Mouse (Mus musculus): ENCODE measurements around the gene Gja4. TPM values are rescaled to one million over a fixed set of nuclear protein-coding genes. Genes with fewer than 3 reads are reported as not detected.

Gene Gja4
- total RNA-seq, 2 experiments from 2014 or later: 7.7 to 8.6 TPM

- peak; percentile 73 to 80 for DNase-seq (ENCODE audit: low spot score in 2 of 2)
These were observed 10.9 kb upstream of the Gja4 start for GRCm38 (mm10) chr4:127324759-127325158.

DNA sequence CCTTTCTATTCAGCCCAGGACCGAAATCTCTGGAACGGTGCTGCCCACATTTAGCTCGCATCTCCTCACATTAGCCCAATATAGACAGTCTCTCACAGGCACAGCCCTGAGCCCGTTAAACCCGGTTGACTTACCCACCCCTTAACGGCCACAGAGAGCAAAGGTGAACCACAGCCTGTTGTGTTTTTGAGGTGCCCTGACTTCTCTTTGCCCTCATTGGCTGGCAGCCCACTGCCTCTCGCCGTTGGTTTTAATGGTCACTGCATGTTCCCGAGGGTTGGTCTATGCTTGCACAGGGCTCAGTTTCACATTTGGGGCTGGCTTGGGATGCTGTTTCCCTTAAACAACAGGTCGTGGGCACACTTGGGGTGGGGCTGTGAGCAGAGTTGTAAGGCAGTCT, 10.5 kb upstream of the Gja4 start:
- DNase-seq (ENCODE audit: low spot score in 2 of 2): no peak

- DNase-seq (ENCODE audit: low spot score in 2 of 2): no peak
These were observed 9.8 kb upstream of the Gja4 start for GRCm38 (mm10) chr4:127323651-127324050.

DNA sequence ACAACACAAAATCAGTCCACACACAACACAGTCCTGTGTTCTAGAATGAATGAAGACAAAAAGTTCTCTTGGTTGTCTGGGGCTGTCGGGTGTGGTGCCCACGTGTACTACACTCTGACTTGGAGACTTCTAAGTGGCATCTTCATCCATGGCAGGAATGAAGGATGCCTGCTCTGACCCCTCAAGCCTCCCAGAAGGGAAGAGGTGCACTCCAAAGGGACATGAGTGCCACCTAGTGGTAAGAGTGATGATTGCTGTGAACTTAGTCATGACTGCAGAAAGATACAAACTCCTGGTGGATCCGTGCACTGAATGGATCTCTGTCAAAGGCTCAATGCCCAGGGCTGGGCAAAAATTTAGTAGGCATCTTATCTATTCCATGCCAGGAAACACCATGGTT, 5.8 kb upstream of the Gja4 start:
- DNase-seq (ENCODE audit: low spot score in 2 of 2): peak; percentile 47 to 84

GRCm38 (mm10) chr4:127317143-127317542, 3.3 kb upstream of the Gja4 start:
- no peak for DNase-seq (ENCODE audit: low spot score in 2 of 2)

DNA sequence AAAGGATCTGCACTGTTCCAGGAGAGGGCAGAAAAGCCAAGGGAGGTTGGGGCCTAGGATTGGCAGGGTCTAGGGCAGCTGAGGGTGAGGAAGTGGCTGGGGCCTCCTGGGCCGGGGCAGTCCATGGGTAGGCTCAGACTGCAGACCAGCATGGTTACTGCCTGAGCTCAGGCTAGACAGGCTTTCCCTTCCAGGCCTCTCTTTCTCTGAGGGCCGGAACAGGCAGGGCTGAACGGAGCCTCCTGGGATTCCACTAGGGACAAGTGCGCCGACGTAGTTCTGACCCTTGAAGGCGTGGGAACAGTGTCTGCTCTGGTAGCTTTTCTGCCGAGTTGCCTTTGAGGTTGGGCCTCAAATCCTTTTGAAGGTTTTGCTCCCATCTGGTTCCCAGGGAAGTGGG, 1.9 kb upstream of the Gja4 start:
- DNase-seq (ENCODE audit: low spot score in 2 of 2): no peak

GRCm38 (mm10) chr4:127314585-127314984, 746 bp upstream of the Gja4 start:
- no peak for DNase-seq (ENCODE audit: low spot score in 2 of 2)

GRCm38 (mm10) chr4:127312349-127312748, 1.5 kb downstream of the Gja4 start:
- no peak for DNase-seq (ENCODE audit: low spot score in 2 of 2)

GRCm38 (mm10) chr4:127311561-127311960, 2.3 kb downstream of the Gja4 start:
- no peak for DNase-seq (ENCODE audit: low spot score in 2 of 2)

DNA sequence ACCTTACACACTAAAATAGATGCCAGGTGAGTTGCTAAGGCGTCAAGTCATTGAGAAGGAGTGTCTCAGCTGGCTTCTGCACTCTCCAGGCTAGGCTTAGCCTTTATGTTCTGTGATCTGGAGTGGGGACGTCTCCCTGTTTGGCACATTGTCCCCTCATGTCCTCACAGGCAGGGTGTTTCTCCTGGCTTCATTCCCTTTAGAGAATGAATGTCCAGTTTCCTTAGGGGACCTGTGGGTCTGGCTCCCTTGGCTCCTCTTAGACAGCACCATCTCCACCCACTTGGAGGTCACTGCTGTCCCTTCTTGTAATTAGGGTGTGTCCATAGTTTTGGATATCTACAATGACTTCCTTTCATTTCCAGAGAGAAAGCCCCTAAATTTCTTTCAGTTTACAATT, 6.9 kb downstream of the Gja4 start:
- no peak for DNase-seq (ENCODE audit: low spot score in 2 of 2)

DNA sequence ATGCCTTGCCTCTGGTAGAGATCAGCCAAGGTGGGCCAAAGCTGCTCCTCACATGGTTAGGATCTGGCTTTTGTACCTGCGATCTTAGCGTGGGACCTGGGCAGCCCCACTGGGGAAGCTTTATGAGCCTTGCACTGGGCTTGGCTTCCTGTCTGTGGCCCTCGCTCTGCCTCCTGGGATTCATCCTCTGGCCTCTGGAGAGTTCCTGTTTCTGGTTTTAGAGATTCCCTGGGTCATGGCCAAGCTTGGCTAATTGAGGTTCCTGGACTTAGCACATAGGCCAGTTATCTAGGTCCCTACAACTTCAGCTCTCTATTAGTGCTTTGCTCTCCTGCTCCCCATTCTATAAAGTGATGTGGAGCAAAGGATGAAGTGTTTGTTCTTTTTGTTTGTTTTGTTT, 10.0 kb downstream of the Gja4 start:
- DNase-seq (ENCODE audit: low spot score in 2 of 2): no peak

GRCm38 (mm10) chr4:127300503-127300902, 13.3 kb downstream of the Gja4 start:
- no peak for DNase-seq (ENCODE audit: low spot score in 2 of 2)

DNA sequence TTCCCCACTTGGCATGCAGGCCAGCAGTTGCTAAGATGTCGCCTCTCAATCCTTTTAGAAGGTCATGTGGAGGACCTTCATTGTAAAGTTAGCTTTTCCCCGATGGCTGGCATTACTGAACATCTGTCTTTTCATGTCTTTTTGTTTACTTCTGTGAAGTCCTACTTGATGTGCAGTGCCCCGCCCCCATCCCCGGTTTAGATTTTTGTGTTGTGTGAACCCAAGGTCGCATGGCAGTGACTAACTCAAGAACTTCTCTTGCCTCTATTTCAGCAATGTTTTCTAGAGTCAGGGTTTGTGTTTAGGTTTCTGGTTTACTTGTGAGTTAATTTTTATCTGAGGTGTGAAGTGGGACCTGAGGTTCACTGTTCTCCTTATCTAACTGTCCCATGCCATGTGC, 21.2 kb downstream of the Gja4 start:
- DNase-seq (ENCODE audit: low spot score in 2 of 2): no peak

- DNase-seq (ENCODE audit: low spot score in 2 of 2): peak in 1 of 2 experiments; percentile 9
These were observed 24.7 kb downstream of the Gja4 start for GRCm38 (mm10) chr4:127289039-127289548.

DNA sequence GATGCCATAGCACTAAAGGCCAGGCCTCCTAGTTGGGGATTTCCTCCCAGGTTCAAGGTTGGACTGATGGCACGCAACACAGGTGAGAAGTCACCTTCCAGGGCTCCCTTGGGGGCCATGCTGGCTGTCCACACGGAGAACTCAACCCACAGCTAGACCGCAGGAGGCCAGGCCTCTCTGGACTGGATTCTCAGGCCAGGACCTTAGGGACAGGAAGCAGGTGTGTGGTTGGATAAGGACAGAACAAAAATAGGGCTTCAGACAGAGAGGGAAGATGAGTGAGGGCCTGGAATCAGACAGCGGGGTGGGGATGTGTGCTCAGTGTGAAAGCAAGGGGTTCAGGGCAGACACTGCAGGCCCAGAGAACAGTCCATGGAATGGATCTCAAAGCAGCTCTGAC, 26.9 kb downstream of the Gja4 start:
- no peak for DNase-seq (ENCODE audit: low spot score in 2 of 2)

DNA sequence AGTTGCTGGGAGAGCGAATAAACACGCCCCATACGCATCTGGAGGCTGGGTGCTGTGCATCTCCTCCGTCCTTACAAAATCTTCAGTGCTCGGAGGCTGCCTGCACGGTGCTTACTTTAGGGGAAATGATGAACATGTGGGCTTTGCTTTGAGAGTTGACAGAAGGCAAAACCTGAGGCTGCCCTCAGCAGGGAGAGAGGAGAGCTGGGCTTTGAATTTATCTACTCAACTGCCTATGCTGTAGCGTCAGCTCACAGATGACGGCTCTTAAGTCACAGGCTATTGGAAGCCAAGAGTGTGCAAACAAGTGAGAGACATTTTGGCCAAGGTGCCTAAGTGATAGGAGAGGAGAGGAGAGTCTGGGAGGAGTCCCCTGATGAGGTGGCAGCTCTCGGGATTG, 34.6 kb downstream of the Gja4 start:
- no peak for DNase-seq (ENCODE audit: low spot score in 2 of 2)

DNA sequence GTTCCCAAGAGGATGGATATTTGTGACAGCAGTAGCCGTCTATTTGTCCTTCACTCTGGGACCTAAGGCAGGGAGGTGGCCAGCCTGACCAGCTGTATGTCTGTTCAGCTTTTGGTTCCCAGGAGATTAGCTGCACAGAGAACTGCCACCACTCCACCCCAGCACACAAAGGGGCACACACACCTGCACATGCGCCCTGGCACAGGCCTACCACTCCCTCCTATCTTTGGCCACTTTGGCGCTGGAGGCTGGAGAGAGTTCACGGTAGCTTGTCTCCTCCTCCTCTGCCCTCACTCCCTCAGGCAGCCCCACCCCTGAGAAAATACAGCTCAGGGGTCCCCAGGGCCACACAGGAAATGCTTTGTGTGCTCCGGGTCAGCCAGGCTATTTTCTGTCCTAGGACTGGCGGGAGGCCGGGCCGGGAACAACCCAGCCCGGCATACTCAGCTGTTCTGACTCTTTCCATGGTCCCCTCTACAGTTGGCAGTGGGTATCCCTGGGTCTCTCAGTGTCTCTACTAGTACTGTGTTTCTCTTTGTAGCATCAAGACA, 35.3 kb downstream of the Gja4 start:
- no peak for DNase-seq (ENCODE audit: low spot score in 2 of 2)

- no peak for DNase-seq (ENCODE audit: low spot score in 2 of 2)
These were observed 49.7 kb downstream of the Gja4 start for GRCm38 (mm10) chr4:127264183-127264554.

DNA sequence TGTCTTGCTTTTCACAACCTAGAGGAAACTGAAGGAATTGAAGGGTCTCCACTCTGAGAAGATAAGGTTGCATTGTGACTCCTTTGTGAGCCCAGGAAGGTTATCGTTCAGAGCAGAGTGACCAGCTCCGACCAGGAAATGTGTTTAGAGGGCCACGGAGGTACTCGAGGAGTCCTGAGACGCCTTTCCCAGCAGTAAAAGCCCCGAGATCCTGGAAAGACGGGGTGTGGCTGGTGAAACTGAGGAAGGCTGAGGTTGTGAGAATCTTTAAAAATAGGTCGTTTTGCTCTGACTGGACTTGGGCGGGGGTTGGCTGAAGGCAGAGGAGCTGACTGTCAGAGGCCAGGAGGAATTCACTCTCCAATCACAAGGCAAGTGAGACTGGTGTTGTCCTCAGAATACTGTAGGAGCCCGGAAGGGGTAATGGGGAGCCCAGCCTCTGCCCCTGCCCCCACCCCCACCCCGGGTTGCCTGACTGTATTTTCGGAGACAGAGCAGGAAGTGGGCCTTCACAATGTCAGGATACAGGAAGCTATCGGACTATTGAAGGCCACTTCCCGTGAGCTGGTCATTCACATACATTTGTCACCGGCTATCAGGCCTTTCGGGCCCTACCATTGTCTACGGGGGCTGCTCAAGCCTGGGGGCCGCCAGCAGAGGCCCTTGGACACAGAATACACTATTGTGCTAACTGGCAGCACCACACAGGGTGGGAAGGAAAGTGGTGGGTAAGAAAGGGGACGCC, 50.2 kb downstream of the Gja4 start:
- DNase-seq (ENCODE audit: low spot score in 2 of 2): no peak

GRCm38 (mm10) chr4:127261601-127262000, 52.2 kb downstream of the Gja4 start:
- no peak for DNase-seq (ENCODE audit: low spot score in 2 of 2)
